Mouse (Mus musculus): ENCODE data around the gene Cd68. TPM values are rescaled to one million over a fixed set of nuclear protein-coding genes. Genes with fewer than 3 reads are reported as not detected.
A peak's percentile ranks its signal among the peaks of the same experiment; 100 is the strongest.

The Cd68 gene
- total and polyA plus RNA-seq, 3 experiments = 82.2 to 343 (median 122) TPM

GRCm38 (mm10) chr11:69656617-69657461 is 9.1 kb downstream of the Cd68 start:
- TF ChIP-seq SMC3 (IDR thresholded peaks at IDR 0.05; ENCODE audit: low read depth, low read length) (peak; percentile 65), RAD21 (IDR thresholded peaks at IDR 0.05; ENCODE audit: low read depth, low read length) (peak; percentile 81), CTCF (conservative IDR thresholded peaks at IDR 0.05 in 1 of 2, IDR thresholded peaks at IDR 0.05 in 1 of 2; ENCODE audit: low read depth in 2 of 2, low read length in 2 of 2) (peak; percentile 91 to 97), MEF2A (IDR thresholded peaks at IDR 0.05; ENCODE audit: borderline replicate concordance, low read depth, low read length) (no peak), POLR2A (IDR thresholded peaks at IDR 0.05; ENCODE audit: low read depth, low read length) (peak; percentile 30; the same call in 1 of the 2 replicates), JUND (conservative IDR thresholded peaks at IDR 0.05; ENCODE audit: low read depth, low read length) (0 out of 2 replicates have a peak, but pooled peaks have one; percentile 23)
- peak; percentile 73 for DNase-seq (ENCODE audit: extremely low read depth)
- dilution Hi-C loops (cut with MboI; ENCODE audit: extremely low pct_ligation_motif_present, extremely low pct_unique_long_range_greater_than_20kb, low sequenced_read_pairs) = no loop called here
- Histone ChIP-seq H3K4me3 (replicated peaks in 1 of 3; ENCODE audit: low read depth in 2 of 3, low read length in 2 of 3, poor library complexity in 1 of 3) (no peak overlapping the region), H3K9me3 (replicated peaks; ENCODE audit: low read length) (no peaks in the 10 kb centered on the region), H3K27me3 (replicated peaks) (no peaks in the 10 kb centered on the region), H3K79me2 (replicated peaks; ENCODE audit: control insufficient read depth, extremely low read depth, insufficient read depth, poor library complexity, severe bottlenecking) (peaks cover 21% of the 10 kb centered on the region), H3K9ac (ENCODE audit: insufficient read depth, low read depth) (no peak overlapping the region), H3K36me3 (replicated peaks in 1 of 2; ENCODE audit: control insufficient read depth in 1 of 2, insufficient read depth in 1 of 2, low read length in 1 of 2) (peaks cover 59 to 75% of the 10 kb centered on the region in 2 experiments), H3K4me1 (ENCODE audit: control insufficient read depth in 1 of 2, insufficient read depth in 2 of 2) (peaks cover 0 to 80% of the 10 kb centered on the region in 2 experiments; a peak in 2 of 4 replicates), H3K27ac (ENCODE audit: insufficient read depth, low read depth) (no peak overlapping the region), H3K4me2 (ENCODE audit: insufficient read depth, low read depth, poor library complexity, severe bottlenecking) (no peak overlapping the region)
- in situ Hi-C loops (cut with MboI; ENCODE audit: low pct_ligation_motif_present, low pct_unique_long_range_greater_than_20kb, low sequenced_read_pairs) = no loop called here

DNA sequence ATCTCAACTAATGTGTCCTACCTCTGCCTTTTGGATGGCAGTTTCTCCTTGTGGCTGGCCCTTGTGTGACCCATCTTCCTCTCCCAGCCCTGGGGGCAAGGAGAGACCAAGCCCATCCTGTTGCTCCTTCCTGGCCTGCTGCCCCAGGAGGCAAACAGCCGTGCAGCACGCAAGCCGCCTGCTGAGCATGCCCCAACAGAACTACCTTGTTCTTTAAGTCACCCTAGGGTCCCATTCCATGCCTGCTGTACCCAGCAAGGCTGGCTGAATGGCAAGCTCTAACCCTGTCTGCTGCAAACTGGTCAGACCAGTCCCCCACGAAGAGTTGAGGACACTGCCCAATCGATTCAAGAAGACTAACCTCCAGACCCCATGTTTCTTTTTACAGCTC is 9.9 kb downstream of the Cd68 start:
- no peak overlapping the region for H3K27ac ChIP-seq (ENCODE audit: insufficient read depth, low read depth)
- peaks cover 0 to 74% of the 10 kb centered on the region in 2 experiments; a peak in 2 of 4 replicates for H3K4me1 ChIP-seq (ENCODE audit: control insufficient read depth in 1 of 2, insufficient read depth in 2 of 2)
- in situ Hi-C loops (cut with MboI; ENCODE audit: low pct_ligation_motif_present, low pct_unique_long_range_greater_than_20kb, low sequenced_read_pairs) = no loop called here
- H3K9ac ChIP-seq (ENCODE audit: insufficient read depth, low read depth) = no peak overlapping the region
- H3K36me3 ChIP-seq (replicated peaks in 1 of 2; ENCODE audit: control insufficient read depth in 1 of 2, insufficient read depth in 1 of 2, low read length in 1 of 2) = peaks cover 66 to 83% of the 10 kb centered on the region in 2 experiments
- no peak overlapping the region for H3K4me3 ChIP-seq (replicated peaks in 1 of 3; ENCODE audit: low read depth in 2 of 3, low read length in 2 of 3, poor library complexity in 1 of 3)
- no peak for DNase-seq (ENCODE audit: extremely low read depth)
- peaks cover 13% of the 10 kb centered on the region for H3K79me2 ChIP-seq (replicated peaks; ENCODE audit: control insufficient read depth, extremely low read depth, insufficient read depth, poor library complexity, severe bottlenecking)
- dilution Hi-C loops (cut with MboI; ENCODE audit: extremely low pct_ligation_motif_present, extremely low pct_unique_long_range_greater_than_20kb, low sequenced_read_pairs) = no loop called here
- H3K27me3 ChIP-seq (replicated peaks) = no peaks in the 10 kb centered on the region
- H3K4me2 ChIP-seq (ENCODE audit: insufficient read depth, low read depth, poor library complexity, severe bottlenecking) = no peak overlapping the region
- no peaks in the 10 kb centered on the region for H3K9me3 ChIP-seq (replicated peaks; ENCODE audit: low read length)
- TF ChIP-seq CTCF (conservative IDR thresholded peaks at IDR 0.05 in 1 of 2, IDR thresholded peaks at IDR 0.05 in 1 of 2; ENCODE audit: low read depth in 2 of 2, low read length in 2 of 2) = no peak
- TF ChIP-seq POLR2AphosphoS2 (IDR thresholded peaks at IDR 0.05; ENCODE audit: low read depth, low read length) = 0 out of 2 replicates have a peak, but pooled peaks have one; percentile 2
- no peak for TF ChIP-seq BHLHE40 (IDR thresholded peaks at IDR 0.05; ENCODE audit: low read depth, low read length)
- no peak for TF ChIP-seq ZNF384 (IDR thresholded peaks at IDR 0.05; ENCODE audit: low read depth, low read length)
- TF ChIP-seq MAFK (IDR thresholded peaks at IDR 0.05; ENCODE audit: insufficient replicate concordance, low read length) = no peak

Data from CH12.LX (cell line).